Mouse (Mus musculus): ENCODE measurements around the gene Zdhhc9.
"Not testable (repeated sequence)": the region's sequence is repeated elsewhere in the genome, so short reads cannot be mapped to it uniquely, and the experiment has no call there.

Gene Zdhhc9

DNA sequence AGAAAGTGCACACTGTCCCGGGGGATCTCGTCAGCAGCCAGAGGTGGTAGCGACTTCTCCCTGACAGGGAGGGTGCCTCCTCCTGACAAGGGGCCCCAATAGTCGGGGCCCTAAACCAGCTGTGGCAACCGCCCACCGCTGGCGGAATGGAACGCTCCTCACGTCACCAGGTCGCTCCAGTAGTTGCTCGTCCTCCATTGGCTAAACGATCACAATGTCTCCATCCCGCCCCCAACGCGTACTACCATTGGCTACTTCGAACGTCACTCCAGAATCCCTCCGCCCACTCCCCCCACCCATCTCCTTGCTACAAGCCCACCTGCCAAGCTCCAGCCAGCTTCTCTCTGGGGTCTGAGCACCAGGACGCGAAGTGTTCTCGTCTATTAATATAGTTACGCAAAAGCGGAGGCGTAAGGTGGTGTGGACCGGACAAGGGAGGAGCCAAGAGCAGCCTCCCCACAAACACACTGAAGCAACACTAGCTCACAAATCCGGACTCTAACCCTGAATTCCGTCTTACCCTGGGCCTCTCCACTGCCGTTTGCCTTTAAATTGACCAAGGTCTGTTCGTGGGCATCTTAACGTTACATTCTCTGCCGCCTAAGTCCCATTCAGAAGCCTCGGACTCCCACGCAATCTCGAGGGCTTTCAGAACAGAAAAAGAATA, at the start of gene Zdhhc9:
Zdhhc9 (minus strand) TSS at position 360 of the 667 bp plus-strand sequence.
- DNase-seq (ENCODE audit: low spot score in 2 of 2) = peak; percentile 80 to 87

DNA sequence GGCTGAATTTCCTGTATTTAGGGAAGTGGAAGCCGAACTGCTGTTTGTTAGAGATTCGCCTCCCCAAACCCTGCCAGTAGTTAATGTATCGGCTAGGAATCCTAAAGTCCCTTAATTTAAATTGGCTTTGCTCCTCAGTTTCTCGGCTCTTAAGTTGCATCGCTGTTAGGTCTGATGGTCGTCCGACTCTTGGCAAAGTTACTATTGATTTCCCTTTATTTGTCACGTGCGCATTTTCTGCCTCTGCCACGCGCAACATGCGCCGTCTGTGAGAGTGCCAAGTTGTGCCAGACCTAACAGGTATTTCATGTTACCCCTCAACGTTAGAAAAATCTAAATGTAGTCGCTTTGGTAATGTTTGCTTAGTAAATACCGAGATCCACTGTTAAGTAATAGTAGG, 48.3 kb upstream of the Zdhhc9 start:
- DNase-seq (ENCODE audit: low spot score in 2 of 2) = no peak

DNA sequence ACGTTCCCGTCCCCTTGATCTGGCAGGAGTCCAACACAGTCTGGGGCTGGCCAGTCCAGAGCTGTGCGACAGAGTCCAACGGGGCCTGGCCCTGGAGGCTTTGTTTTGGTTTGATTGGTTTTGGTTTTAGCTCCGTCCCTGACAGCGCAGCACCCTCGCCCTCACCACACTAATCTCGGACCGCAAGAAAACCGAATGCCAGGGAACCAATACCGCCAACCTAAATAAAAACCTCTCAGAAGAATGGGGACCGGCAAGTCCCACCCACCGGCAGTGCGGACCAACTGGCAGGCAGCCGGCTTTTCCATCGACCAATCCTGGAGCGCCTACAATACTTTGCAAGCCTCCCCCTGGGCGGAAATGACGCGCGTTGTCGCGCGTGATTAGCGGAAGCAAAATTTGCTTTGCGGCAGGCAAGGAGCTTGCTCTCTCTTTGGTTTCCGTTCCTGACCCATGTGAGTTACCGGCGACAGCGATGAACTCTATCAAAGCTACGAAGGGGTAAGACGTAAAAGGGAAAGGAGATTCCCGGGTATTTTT, 47.9 kb upstream of the Zdhhc9 start, which contains the start of gene Utp14a:
Utp14a (plus strand) TSS at position 395 of the 540 bp plus-strand sequence.
- DNase-seq (ENCODE audit: low spot score in 2 of 2) = peak; percentile 93 to 94

DNA sequence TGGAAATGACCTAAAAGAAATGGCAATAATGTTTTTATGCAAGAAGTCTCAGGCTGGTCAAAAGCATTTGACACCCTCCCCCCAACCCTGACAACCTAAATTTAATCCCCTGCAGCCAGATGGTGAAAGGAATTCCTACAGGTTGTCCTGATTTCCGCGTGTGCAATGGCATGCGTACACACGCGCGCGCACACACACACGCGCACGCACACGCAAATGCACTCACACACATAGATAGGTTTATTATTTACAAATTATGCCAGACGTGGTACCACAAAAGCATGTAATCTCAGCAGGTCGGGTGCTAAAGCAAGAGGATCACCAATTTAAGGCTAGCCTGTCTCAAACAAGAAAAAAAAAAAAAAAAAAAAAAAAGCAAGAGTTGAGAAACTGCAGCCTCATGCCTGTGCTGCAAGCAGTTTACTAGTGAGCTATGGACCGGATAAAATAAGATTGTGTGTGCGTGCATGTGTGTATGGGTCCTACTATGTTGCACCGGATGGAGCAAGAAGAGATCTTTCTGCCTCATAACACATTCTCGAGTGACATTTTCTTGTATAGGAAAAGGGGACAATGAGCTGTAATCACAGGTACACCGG, 47.3 kb upstream of the Zdhhc9 start:
- no peak for DNase-seq (ENCODE audit: low spot score in 2 of 2)

DNA sequence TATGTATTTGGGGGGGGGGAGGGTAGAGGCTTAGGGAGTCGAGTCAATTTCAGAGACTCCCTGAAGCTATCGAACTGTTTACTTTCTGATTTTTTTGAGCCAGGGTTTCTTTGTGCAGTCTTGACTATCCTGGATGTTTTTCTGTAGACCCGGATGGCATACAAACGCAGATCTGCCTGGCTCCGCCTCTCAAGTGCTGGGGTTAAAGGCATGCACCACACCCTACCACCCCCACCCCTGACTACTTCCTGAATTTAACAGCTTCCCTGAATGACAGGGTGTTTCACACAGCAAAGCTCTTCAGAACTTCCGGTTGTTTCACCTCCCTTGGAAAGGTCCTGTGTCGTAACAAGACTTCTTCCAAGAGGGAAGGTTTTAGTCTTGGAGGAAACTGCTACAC, 25.7 kb upstream of the Zdhhc9 start:
- no peak for DNase-seq (ENCODE audit: low spot score in 2 of 2)

DNA sequence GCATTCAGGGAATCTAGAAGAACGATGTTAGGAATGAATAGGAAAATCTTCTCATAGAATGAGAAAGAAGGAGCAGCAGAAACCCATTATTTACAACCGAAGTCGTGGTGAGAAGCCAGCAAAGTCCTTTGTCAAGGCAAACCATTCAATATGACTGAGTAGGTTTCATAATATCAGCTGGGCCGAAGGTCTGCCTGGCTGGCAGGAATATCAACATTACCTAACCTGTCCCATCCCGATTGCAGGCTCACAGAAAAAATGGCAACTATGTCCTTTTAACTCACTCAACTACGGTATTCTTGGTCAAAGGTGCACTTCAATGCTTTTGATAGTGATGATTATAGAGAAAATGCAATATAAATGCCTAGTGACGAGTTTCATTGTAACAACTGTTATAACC, 17.5 kb upstream of the Zdhhc9 start:
- DNase-seq (ENCODE audit: low spot score in 2 of 2) = no peak

DNA sequence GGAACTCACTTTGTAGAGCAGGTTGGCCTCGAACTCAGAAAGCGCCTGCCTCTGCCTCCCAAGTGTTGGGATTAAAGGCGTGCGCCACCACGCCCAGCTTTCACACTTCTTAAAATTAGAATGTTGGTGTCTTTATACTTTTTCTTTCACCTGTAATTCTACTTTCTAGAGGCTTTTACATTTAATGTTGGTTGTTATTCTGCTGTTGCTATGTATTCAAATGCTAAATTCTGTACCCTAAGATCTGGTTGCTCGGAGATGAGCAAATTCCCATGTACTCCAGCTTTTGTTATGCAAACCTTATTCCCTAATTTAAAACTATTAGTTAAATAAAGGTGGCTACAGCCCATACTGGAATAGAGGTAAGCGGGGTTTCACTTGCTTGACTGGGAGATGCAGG, 14.0 kb upstream of the Zdhhc9 start:
- DNase-seq (ENCODE audit: low spot score in 2 of 2) = no peak

DNA sequence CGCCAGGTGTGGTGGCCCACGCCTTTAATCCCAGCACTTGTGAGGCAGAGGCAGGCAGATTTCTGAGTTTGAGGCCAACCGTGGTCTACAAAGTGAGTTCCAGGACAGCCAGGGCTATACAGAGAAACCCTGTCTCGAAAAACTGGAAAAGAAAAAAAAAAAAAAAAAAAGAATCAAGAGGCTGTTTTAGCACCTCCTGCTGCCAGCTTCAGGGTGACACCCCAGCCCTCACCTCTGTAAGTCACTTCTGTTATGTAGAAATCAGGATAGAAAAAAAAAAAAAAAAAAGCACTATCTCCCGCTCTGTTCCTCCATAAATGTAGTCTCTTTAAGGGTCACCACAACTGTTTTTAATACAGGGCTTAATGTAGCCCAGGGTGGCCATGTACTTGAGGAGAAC, 10.8 kb upstream of the Zdhhc9 start:
- DNase-seq (ENCODE audit: low spot score in 2 of 2) = no peak

DNA sequence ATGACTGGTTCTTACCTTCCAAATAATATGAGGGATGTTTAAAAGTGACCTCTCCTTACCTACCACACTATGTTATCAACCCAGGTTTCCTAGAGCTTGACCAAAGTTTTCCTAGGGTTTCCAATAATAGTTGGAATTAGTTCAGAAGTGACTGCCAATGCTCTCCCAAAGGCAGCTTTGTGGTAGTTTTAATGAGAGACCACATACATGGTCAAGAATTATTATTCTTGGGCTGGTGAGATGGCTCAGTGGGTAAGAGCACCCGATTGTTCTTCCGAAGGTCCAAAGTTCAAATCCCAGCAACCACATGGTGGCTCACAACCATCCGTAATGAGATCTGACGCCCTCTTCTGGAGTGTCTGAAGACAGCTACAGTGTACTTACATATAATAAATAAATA, 1.1 kb upstream of the Zdhhc9 start:
- not testable (repeated sequence) for DNase-seq (ENCODE audit: low spot score in 2 of 2)

DNA sequence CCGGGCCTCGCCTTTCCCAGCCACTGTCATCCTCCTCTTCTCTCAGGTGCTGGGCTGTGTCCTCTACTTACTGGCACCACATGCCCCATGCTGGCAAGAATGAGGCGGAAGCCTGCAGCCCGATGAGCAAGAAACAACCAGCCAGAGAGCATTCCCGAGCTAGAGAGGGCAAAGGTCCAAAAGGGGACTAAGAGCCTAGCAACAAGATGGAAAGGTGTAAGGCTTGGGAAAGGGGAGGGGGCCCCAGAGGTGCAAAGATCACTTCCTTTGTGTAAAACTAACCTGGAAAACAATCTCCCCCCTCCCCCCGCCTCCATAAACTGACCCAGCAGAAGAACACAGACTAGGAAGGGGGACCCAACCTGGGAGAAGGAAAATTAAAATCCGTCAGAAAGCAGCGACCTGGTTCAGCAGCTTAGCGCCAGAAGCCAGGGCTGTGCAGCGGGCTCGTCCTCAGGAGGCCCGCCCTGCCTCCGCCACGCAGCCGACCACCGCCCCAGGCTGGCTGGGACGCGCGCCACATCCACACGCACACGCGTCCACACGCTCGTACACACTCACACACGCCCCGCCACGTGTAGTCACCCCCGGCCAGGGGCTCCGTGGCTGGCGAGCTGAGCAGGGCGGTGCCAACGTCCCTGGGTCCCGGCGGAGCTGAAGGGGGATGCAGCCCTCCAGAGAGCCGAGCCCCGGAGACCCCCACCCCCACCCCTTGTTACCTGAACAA, 754 bp downstream of the Zdhhc9 start:
- no peak for DNase-seq (ENCODE audit: low spot score in 2 of 2)

DNA sequence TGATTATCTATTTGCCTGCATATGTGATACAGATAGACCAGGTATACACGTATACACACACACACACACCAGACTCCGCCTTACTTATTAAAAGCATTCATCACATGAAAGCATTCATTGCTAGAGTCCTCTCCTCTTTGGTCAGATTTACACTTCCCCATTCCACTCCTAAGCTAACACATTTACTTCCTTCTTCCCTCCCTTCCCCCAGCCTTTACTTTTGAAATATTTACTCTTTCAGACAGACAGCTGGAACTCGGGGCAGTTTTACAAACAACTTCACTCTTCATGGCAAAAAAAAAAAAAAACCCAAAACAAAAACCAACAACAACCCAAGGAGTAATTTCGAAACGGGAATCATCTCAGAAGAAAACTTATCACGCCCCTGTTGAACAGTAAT, 4.2 kb downstream of the Zdhhc9 start:
- no peak for DNase-seq (ENCODE audit: low spot score in 2 of 2)

DNA sequence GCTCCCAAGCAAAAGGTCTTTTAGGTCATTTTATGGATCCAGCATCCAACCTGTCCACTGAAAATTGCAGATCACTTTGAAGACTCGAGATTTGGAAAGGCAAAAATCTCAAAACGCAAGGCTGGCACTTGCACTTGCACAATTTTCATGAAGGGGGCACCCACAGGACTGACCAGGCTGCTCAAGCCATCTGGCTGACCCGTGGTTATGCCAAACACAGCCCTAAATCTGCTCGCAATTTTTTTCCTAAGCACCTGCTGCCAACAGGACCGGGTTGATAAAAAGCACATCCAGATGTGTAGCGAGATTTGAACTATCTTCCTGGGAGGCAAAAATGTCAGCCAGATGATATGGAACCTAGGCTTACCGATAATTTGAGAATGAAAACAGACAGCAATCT, 4.9 kb downstream of the Zdhhc9 start:
- no peak for DNase-seq (ENCODE audit: low spot score in 2 of 2)

DNA sequence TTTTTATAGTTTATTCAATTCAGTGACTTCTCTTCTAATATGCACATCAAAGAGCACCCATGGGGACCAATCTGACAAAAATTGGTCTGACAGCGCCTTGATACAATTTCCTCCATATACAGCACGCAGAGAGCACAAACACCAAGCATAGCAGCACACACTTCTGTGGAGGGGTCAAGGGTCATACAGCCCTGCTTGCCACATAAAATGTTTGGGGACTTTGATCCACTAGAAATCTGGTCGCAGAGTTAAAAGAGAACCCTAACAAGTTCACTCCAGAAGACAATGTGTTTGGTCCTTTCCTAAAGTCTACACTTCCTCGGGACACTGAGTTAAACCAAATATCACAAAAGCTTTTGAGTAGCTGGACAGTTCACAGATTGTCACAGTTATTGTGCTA, 5.7 kb downstream of the Zdhhc9 start:
- DNase-seq (ENCODE audit: low spot score in 2 of 2) = no peak

DNA sequence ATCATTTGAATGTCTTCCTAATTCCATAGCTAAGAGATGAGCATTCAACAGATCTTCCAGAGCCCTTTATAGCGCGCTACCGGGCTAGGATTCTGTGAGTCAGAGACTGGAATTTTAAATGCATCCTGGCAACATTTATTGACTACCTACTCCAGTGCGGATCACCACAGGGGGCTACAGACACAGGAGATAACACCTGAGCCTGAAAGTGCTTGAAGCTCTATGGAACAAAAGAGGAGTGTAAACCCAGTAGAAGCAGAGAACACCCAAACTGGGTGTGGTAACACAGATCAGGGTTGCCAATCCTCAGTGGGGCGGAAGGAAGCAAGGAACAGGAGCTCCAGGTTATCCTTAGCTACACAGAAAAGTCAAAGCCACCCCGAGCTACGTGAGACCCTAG, 6.2 kb downstream of the Zdhhc9 start:
- no peak for DNase-seq (ENCODE audit: low spot score in 2 of 2)

DNA sequence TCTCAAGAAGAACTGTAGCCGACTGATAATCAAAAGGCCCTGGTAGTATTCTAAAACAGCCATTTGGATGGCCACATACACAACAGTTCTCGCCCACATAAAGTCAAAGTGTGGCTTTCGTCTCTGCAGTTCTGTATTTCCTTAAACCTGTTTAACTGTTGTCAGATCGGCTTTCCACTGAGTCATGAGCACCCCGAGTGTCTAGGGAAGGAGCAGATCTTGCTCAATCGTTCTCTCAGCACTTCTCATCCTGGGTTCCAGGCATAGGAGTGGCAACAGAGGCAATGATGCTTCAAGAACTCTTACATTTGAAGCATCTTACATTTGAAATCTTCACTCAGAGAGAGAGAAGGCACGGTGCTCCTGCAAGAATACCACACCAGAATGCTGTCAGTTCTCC, 6.7 kb downstream of the Zdhhc9 start:
- no peak for DNase-seq (ENCODE audit: low spot score in 2 of 2)

DNA sequence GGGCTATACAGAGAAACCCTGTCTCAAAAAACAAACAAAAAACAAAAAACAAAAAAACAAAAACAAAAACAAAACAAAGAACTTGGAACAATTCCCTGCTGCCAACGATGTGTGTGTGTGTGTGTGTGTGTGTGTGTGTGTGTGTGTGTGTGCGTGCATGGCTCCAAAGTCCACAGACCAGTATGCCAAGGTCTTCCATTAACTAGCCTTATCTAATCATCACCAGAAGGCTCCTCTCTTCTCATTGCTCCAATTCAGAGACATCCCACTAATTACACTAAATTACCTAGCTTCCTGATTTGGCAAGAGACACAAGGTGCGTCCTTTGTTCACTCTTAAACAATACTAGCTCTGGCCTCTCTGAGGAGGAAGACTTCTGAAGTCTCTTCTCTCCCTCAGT, 8.0 kb downstream of the Zdhhc9 start:
- DNase-seq (ENCODE audit: low spot score in 2 of 2) = no peak

DNA sequence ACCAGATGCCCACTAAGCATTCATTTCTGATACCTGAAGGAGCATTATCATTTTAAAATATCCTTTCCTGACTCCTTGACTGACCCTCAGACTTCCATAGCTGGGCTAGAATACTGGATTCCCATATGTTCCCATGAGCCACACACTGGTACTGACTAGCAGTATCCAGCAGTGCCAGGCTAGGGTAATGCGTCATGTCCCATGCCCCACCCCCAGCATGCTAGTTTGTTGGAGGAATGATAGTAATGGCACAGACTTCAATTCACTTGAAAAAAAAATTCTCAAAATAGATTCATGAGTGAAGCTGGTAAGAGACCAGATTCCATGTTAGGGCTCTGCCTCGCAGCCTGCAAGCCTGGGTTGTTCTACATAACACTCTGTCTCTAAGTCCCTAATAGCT, 9.7 kb downstream of the Zdhhc9 start:
- DNase-seq (ENCODE audit: low spot score in 2 of 2) = no peak

DNA sequence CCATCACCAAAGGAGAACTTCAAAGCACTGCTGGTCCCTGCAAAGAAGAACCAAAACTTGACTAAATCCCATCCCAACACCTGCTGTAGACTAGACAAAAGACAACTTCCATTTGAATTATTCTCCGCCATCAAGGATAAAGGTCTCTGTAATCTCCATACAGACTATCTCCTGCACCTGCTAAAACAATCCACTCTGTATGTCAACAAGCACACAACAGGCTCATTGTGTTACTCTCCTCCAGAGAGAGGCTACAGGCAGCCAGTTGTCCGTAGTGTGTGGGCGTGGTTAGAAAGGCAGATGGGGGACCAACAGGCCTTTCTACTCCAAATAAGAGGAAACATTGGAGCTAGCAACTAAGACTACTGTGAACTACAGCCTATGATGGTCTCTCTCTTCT, 10.8 kb downstream of the Zdhhc9 start:
- DNase-seq (ENCODE audit: low spot score in 2 of 2) = no peak

DNA sequence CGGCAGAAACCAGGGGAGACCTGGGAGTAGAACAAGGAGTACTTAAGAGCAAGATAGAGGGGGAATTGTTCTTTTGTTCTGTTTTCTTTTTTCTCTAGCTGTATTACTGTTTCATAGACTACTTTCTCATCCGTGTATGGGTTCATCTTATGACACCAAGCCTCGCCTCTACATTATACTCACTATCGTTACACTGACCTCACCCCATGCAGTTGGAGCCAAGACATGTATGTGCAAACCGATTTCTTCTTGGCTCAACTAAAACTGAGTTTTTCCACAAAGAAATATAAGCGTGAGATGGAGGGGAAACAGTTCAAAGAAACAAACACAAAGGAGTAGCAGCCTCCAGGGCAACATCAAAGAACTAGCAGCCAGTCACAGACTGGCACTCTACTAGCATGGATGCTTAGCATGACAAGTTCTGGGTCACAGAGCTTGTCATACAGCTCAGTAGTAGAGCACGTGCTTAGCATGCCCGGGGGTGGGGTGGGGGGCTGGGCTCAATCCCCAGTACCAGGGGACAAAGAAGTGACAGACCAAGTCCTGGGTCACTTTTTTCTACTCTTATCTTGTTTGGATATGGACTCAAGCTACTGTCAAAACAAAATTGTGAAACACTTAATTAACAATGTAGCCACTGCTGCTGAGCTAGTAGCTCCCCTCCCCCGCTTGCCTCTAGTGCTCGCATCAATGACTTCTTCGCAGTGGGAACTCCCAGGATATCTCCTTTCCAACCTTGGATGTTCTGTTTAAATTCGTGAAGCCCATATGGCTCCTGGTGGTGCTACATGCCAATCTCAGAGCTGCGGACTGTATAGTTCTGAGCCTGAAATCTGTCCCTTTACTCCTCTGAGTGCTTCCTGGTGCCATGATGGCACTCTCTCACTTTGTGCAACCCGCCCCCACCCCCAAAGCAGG, 15.2 kb downstream of the Zdhhc9 start:
- no peak for DNase-seq (ENCODE audit: low spot score in 2 of 2)

DNA sequence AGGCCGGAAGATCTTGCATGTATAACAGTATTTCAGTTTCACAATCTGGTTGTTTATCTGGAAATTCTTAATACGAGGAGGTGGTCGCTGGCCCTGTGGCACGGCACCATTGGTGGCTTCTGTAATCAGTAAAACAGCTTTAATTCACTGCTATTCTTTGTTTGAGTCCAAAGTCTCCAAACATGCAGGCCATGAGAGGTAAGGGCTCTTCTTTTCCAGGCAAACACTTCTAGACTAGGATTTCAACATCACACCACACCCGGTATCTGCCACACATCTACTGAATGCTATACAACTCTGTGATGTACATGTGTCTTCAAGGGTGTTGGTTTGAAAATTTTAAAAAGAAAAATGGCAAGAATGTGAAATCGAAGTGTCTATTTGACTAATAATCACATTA, 17.4 kb downstream of the Zdhhc9 start:
- no peak for DNase-seq (ENCODE audit: low spot score in 2 of 2)

DNA sequence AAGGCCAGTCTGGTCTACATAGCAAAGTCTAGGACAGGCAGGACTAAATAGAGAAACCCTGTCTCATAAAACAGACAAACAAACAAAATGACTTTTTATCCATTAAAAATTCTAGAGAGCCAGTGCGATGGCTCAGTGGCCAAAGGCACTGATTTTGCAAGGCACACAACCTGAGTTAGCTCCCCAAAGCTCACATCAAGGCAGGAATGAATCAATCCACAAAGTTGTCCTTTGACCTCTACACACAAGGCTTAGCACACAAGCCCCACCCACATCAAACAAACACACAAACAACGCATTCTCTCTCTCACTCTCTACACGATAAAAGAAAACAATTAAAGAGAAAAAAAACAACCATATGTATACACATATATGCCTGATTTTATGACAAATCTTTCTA, 24.0 kb downstream of the Zdhhc9 start:
- no peak for DNase-seq (ENCODE audit: low spot score in 2 of 2)

DNA sequence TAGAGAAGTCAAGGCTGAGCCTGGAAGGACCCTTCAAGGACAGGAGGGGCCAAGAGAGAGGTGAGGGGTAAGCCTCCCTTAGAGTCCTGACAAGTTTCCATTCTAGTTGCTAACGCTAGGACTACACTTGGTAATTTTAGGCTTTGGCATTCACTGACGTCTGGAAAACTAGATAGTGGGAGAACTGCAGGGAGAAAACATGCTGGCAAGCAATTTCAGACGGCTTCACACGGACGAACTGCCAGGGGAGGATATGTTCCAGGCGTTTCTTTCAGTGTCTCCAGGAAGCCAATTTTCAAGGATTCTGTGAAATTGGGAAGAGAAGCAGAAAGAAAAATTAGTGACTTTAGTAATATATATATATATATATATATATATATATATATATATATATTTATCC, 26.8 kb downstream of the Zdhhc9 start:
- DNase-seq (ENCODE audit: low spot score in 2 of 2) = no peak
